Mouse (Mus musculus) embryonic fibroblast, embryonic 13.5 days (primary cell): ENCODE data around the gene Frmd3.

Experiments
- CTCF ChIP-seq: IDR thresholded peaks from 2 replicates; pipeline ENCODE4 v1.5.1; 2011; ENCODE audit warnings: mild to moderate bottlenecking, control low read depth, low read length, moderate library complexity, borderline replicate concordance; ENCODE audit not compliant: insufficient read depth
- POLR2A ChIP-seq: IDR thresholded peaks from 2 replicates; pipeline ENCODE4 v1.6.1; 2011; ENCODE audit warnings: low read depth, mild to moderate bottlenecking, control low read depth, low read length, moderate library complexity

- TF ChIP-seq CTCF (peak; percentile 35; the same call in 1 of the 2 replicates), POLR2A (no peak)
Measured at GRCm38 (mm10) chr4:74230994-74231393, 217.8 kb downstream of the Frmd3 start.
